Mouse (Mus musculus): ENCODE measurements around the gene Tiparp.

The Tiparp gene

GRCm38 (mm10) chr3:65586483-65586905 is 58.3 kb downstream of the Tiparp start:
- no peak for TF ChIP-seq GATA4 (IDR thresholded peaks at IDR 0.05; ENCODE audit: insufficient replicate concordance, low read length)

DNA sequence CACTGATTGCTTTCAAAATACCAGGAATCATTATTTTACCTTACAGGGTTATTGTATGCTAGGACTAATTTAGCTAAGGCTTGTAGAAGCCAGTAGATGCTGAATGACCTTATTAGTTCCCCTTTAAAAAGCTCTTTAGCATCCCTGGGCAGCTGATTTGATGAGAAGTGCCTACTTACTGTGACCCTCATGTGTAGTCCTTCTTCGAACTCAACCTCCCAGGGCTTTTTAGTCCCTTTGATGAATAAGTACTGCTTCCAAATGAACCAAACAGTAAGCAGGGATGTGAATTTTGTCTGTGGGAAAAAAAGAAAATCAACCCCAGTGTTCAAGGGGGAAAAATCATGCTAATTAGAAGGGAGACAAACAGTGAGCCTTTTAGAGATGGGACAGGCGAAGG is 58.8 kb downstream of the Tiparp start:
- TF ChIP-seq GATA4 (IDR thresholded peaks at IDR 0.05; ENCODE audit: insufficient replicate concordance, low read length) = no peak

GRCm38 (mm10) chr3:65588424-65588823 is 60.2 kb downstream of the Tiparp start:
- no peak for TF ChIP-seq GATA4 (IDR thresholded peaks at IDR 0.05; ENCODE audit: insufficient replicate concordance, low read length)

DNA sequence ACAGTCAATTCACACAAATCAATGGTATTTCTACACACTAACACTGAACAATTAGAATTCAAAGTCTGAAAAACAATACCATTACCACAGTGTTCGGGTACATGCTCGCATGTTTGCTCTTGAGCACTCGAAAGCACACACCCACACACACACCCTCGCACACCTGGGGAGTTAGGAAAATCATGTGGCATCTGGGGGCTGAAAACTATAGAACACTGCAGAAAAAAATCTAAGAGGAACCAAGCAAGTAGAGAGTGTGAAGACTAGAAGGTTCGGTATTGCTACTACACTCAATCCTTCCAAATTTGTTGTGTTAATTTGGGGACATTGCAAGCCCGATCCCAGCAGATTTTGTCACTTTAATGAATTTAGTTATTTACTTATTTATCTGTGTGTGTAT is 64.6 kb downstream of the Tiparp start:
- no peak for TF ChIP-seq GATA4 (IDR thresholded peaks at IDR 0.05; ENCODE audit: insufficient replicate concordance, low read length)

DNA sequence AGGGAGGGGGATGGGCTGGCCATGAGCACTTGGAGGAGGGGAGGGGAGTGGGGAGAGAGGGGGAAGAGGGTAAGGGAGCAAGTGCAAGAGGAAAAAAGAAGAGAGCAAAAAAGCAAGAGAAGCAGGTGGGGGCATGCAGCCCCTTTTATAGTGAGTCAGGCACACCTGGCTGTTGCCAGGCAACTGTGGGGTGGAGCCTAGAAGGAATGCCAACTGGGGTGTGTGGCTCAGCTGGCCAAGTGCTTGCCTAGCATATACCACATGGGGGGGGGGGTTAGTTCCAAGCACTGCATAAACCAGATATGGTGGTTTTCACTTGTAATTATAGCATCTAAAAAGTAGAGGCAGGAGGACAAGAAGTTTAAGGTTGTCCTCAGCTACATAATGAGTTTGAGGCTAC is 66.3 kb downstream of the Tiparp start:
- no peak for TF ChIP-seq GATA4 (IDR thresholded peaks at IDR 0.05; ENCODE audit: insufficient replicate concordance, low read length)

DNA sequence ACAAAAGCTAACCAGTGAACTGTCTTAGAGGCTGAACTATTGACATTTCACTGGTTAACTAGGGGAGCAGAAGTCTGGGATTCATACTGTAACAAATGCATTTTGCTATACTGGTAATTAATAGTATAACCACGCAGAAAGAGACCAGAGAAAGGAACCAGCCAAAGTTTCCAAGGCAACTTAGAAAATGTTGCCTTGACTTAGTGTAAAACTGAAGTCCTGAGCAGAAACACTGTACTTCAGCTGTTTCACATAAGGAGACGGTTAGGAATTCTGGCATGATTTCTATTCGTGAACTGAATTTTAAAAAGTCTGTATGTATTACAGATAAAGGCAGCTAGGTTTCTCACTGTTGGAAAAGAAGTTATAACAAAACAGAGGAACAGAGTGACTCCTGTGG is 67.0 kb downstream of the Tiparp start:
- TF ChIP-seq GATA4 (IDR thresholded peaks at IDR 0.05; ENCODE audit: insufficient replicate concordance, low read length) = no peak

DNA sequence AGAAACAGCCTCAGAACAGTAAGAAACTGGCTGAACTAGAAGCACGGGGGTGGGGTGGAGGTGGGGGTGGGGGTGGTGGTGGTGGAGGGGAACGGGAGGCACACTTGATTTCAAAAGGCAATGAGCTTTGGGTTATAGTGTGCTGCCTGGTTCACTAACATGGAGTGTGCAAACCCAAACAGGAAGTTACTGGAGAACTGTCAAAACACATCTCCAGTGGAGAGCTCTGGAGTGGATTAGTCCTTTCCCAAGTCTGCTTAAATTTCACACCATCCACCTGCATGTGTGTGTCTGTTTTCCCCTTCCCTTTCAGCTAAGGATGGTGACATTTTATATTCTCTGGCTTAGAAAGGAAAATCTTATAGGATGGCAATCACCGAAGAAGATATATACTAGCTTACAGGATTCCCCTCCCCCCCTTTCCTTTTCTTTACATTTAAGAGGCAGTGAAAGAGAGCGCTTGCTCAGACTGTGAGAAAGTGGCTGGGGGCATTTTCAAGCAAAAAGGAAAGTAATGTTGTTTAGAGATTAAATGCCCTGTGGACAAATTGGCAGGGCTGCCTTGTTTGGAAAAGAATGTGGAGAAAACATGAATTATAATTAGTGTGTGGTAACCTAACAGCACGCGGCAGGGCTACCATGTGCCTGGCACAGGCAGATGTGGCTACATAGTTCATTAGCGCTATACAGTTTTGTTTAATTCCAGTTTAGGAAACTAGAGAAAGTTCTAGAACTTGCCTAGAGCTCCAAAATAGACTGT is 70.0 kb downstream of the Tiparp start:
- TF ChIP-seq GATA4 (IDR thresholded peaks at IDR 0.05; ENCODE audit: insufficient replicate concordance, low read length) = no peak

- TF ChIP-seq GATA4 (IDR thresholded peaks at IDR 0.05; ENCODE audit: insufficient replicate concordance, low read length) = no peak
These were observed 70.9 kb downstream of the Tiparp start for GRCm38 (mm10) chr3:65599151-65599550.

DNA sequence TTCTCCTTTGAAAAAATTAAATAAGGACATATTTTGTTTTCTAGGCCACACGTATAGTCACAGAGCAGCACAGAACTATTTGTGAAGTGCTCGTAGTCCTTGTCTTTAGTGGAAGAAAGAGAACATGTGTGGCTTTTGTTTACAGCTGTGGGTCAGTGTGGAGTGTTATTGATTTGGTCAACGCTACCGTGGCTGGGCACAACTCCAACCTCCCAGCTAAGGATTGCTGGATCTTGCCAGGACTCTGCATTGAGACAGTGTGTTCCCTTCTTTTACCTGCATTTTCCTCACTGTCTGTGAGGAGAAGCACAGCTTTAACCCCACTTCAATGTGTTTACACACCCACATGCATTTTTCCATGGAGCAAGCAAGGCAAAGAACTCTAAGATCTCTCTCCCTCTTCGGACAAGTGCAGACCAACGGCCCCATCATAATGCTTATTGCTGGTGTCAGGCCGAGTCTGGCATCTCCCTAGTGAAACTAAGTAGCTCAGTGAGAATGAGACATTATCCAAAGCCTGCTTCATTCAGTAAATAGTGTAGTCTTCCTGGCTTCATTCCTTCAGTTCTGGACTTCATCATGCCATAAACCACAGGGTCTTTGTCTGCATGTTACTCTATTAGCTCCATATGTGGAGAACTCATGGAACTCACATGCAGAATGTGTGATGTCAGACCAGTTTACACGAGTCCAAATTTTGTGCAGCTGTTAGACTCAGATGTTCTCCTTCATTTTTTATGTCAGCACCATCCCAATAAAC is 73.3 kb downstream of the Tiparp start:
- TF ChIP-seq GATA4 (IDR thresholded peaks at IDR 0.05; ENCODE audit: insufficient replicate concordance, low read length) = no peak

GRCm38 (mm10) chr3:65603392-65604055 is 75.3 kb downstream of the Tiparp start:
- TF ChIP-seq GATA4 (IDR thresholded peaks at IDR 0.05; ENCODE audit: insufficient replicate concordance, low read length) = no peak

Measured in liver, adult (tissue).